In the genomic region with DNA sequence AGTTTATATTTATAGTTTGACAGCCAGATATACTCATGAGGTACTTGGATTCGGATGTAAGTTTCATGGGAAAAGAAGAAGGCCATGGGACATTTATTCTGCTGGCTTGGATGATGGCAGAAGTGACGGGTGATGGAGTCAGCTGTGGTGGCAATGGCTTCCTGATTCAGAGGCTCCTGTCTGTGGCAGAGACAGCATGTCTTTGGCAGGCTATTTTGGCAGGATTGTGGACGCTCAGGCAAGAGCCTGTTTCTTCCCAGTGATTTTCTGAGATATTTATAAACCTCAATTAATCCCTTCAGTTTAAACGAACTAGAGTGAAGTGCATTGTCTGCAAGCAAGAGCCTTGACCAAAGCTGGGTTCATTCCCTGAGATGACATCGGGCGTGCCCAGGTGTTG, we compare ENCODE assay signal across 23 mouse cellular contexts.
"Had no signal": no experiment of that assay in that cellular context is flagged by ENCODE, and none has a peak within 500 bp of the region (broad histone marks: within the 10 kb centered on the region; RNA-seq: fewer than 3 reads in every experiment).

No protein-coding gene starts in this region.

- H3K4me3 ChIP-seq: gastrocnemius, adult 2 months; heart, adult 2 months; heart, embryonic 13.5 days; heart, embryonic 15.5 days; hindbrain, embryonic 10.5 days; hindbrain, embryonic 12.5 days; intestine, embryonic 15.5 days; limb, embryonic 10.5 days; limb, embryonic 12.5 days; liver, embryonic 13.5 days; liver, embryonic 15.5 days had no signal

- DNase-seq: gastrocnemius, adult 2 months; gastrocnemius, postnatal 10 days; gastrocnemius, postnatal 25 days; heart, adult 2 months; heart, postnatal 14 days; heart, postnatal 36 days; kidney, adult 18-20 months; kidney, adult 8-10 months; kidney, postnatal 10 days; kidney, postnatal 25 days; kidney, postnatal 4 days; liver; liver, embryonic 13.5 days; liver, postnatal 0 days had no signal

- H3K27ac ChIP-seq: gastrocnemius, adult 2 months; heart, adult 2 months; heart, embryonic 13.5 days; heart, embryonic 15.5 days; hindbrain, embryonic 10.5 days; hindbrain, embryonic 12.5 days; hindbrain, embryonic 14.5 days; intestine, embryonic 15.5 days; limb, embryonic 10.5 days; limb, embryonic 12.5 days; liver, embryonic 13.5 days; liver, embryonic 15.5 days had no signal
